Mouse (Mus musculus) ES-Bruce4 (cell line): Measurements from ENCODE around the gene Nrsn2. TPM values are rescaled to one million over a fixed set of nuclear protein-coding genes. Genes with fewer than 3 reads are reported as not detected.

Source experiments
- H3K27ac ChIP-seq: 2 replicates; pipeline ENCODE4 v1.5.1; 2012; ENCODE audit warnings: low read length, inconsistent platforms; ENCODE audit not compliant: insufficient read depth
- H3K27me3 ChIP-seq: 2 replicates; pipeline ENCODE4 v1.6.1; 2012; ENCODE audit warnings: mild to moderate bottlenecking, low read length, inconsistent platforms; ENCODE audit not compliant: control insufficient read depth, poor library complexity, insufficient read depth, severe bottlenecking
- H3K36me3 ChIP-seq: 2 replicates; pipeline ENCODE4 v1.6.1; 2012; ENCODE audit warnings: inconsistent platforms, mild to moderate bottlenecking, low read length, moderate library complexity; ENCODE audit not compliant: control insufficient read depth, poor library complexity, insufficient read depth, severe bottlenecking
- H3K4me1 ChIP-seq: one replicate; pipeline ENCODE4 v1.8.1; 2011; ENCODE audit warnings: low read length; ENCODE audit not compliant: control insufficient read depth, insufficient read depth
- H3K4me3 ChIP-seq: 2 replicates; pipeline ENCODE4 v1.5.1; 2011; ENCODE audit warnings: low read depth, mild to moderate bottlenecking, low read length
- H3K9ac ChIP-seq: 2 replicates; pipeline ENCODE4 v1.6.1; 2012; ENCODE audit warnings: low read depth, mild to moderate bottlenecking, inconsistent platforms; ENCODE audit not compliant: poor library complexity, severe bottlenecking
- H3K9me3 ChIP-seq: replicated peaks from 2 replicates; pipeline ENCODE4 v1.6.1; 2012; ENCODE audit warnings: mild to moderate bottlenecking, low read length, inconsistent platforms; ENCODE audit not compliant: control insufficient read depth, poor library complexity, insufficient read depth, severe bottlenecking
- CTCF ChIP-seq: IDR thresholded peaks from one replicate; pipeline ENCODE4 v1.8.1; 2011; ENCODE audit warnings: low read depth, low read length
- EP300 ChIP-seq: IDR thresholded peaks from 2 replicates; pipeline ENCODE4 v1.6.1; 2011; ENCODE audit warnings: low read depth, low read length; ENCODE audit not compliant: insufficient read depth
- POLR2A ChIP-seq: IDR thresholded peaks from one replicate; pipeline ENCODE4 v1.8.1; 2011; ENCODE audit warnings: low read length; ENCODE audit not compliant: insufficient read depth
- polyA plus RNA-seq: library from polyadenylated mRNA; stranded (reverse); fragments of >200 nt; gene quantifications from 2 replicates; pipeline ENCODE4 v1.2.4, GENCODE M21; 2011; ENCODE audit warnings: low read depth; ENCODE audit not compliant: missing spikeins, insufficient read depth, insufficient read length

The Nrsn2 gene
- polyA plus RNA-seq, 1 experiment: 1.1 TPM

GRCm38 (mm10) chr2:152333345-152334006 is 43.0 kb downstream of the Nrsn2 start:
- no peaks in the 10 kb centered on the region for H3K9me3 ChIP-seq
- TF ChIP-seq CTCF: no peak
- no peak for TF ChIP-seq POLR2A
- TF ChIP-seq EP300: no peak
- no peak overlapping the region for H3K27ac ChIP-seq

GRCm38 (mm10) chr2:152332101-152332825 is 44.2 kb downstream of the Nrsn2 start, which contains the start of gene Rbck1:
TSS of gene Rbck1 (minus strand) at chr2:152332653.
- Histone ChIP-seq H3K27ac (peak within 1 kb of the TSS; percentile 40), H3K27me3 (no peaks in the 10 kb centered on the region), H3K4me1 (peaks cover 2% of the 10 kb centered on the region), H3K36me3 (peaks cover 23% of the 10 kb centered on the region), H3K9ac (peak within 1 kb of the TSS; percentile 89), H3K9me3 (no peaks in the 10 kb centered on the region), H3K4me3 (peak within 1 kb of the TSS; percentile 94)
- TF ChIP-seq CTCF (no peak), EP300 (no peak), POLR2A (peak; percentile 24)

More at GRCm38 (mm10) chr2:152333345-152334006, 43.0 kb downstream of the Nrsn2 start:
- Histone ChIP-seq H3K4me1 (peaks cover 2% of the 10 kb centered on the region), H3K4me3 (no peak overlapping the region), H3K27me3 (no peaks in the 10 kb centered on the region), H3K36me3 (peaks cover 30% of the 10 kb centered on the region), H3K9ac (no peak overlapping the region)

DNA sequence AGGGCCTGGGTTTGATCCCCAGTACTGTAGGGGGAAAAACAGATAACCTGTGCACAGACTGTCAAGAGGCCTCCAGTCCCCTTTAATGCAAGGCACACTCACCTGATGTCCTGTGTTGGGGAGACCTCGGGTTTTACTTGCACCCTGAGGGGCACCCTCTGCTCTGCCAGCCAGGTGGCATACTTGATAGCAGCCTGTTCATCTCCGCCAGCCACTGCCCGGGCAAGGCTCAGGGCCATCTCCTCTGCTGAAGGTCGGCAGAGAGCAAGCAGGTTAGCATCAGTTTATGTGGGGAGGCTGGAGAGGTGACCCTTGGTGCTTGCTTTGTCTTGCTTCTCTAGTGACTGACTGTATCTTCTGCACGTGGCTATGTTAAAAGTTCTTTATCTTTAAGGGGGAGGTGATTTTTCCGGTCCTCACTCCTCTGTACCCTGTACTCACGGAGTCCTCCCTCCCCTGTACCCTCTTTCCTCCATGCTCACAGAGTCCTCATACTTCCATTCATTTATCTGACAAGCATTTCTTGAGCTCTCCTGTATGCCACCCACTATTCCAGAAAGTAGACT is 45.5 kb downstream of the Nrsn2 start:
- H3K9ac ChIP-seq: peak overlapping the region; percentile 89
- H3K9me3 ChIP-seq: no peaks in the 10 kb centered on the region
- H3K36me3 ChIP-seq: peaks cover 27% of the 10 kb centered on the region; the same call in 1 of the 2 replicates
- peak overlapping the region; percentile 21; the same call in 1 of the 2 replicates for H3K27ac ChIP-seq
- peaks cover 2% of the 10 kb centered on the region for H3K4me1 ChIP-seq
- peak overlapping the region; percentile 60 for H3K4me3 ChIP-seq
- no peaks in the 10 kb centered on the region for H3K27me3 ChIP-seq
- no peak for TF ChIP-seq EP300
- no peak for TF ChIP-seq POLR2A
- TF ChIP-seq CTCF: no peak

- Histone ChIP-seq H3K4me1 (peaks cover 2% of the 10 kb centered on the region), H3K27me3 (no peaks in the 10 kb centered on the region), H3K9me3 (no peaks in the 10 kb centered on the region), H3K4me3 (no peak overlapping the region), H3K27ac (no peak overlapping the region), H3K9ac (no peak overlapping the region), H3K36me3 (peaks cover 43% of the 10 kb centered on the region)
- TF ChIP-seq EP300 (no peak), POLR2A (no peak)
Observed at GRCm38 (mm10) chr2:152327980-152328379, 48.5 kb downstream of the Nrsn2 start.

DNA sequence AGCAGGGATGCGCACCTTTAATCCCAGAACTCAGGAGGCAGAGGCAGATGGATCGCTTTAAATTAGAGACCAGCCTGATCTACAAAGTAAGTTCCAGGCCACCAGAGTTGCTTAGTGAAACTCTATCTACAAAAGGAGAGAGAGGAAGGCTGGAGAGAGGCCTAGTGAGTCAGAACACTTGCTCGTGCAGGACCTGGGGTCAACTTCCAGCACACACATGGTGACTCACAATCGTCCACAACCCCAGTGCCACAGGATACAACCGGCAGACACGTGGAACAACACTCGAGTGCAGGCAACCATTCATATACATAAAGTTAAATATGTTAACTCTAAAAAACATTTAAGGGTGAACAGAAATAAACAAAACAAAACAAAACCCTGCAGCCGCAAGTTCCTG is 49.8 kb downstream of the Nrsn2 start:
- H3K9ac ChIP-seq: no peak overlapping the region
- no peak overlapping the region for H3K4me3 ChIP-seq
- H3K27me3 ChIP-seq: no peaks in the 10 kb centered on the region
- no peaks in the 10 kb centered on the region for H3K9me3 ChIP-seq
- H3K36me3 ChIP-seq: peaks cover 43% of the 10 kb centered on the region
- TF ChIP-seq POLR2A (no peak), EP300 (no peak), CTCF (no peak)
- no peak overlapping the region for H3K27ac ChIP-seq
- peaks cover 2% of the 10 kb centered on the region for H3K4me1 ChIP-seq
